Mouse (Mus musculus) liver, embryonic 12.5 days (tissue): Measurements from ENCODE around the gene Taf13. TPM values are rescaled to one million over a fixed set of nuclear protein-coding genes. Genes with fewer than 3 reads are reported as not detected.

Source experiments
- ATAC-seq: fragments of 200-750 bp; cut with Nextera tagmentation; 2 replicates; pipeline ENCODE4 v1.8.0; 2017; ENCODE audit warnings: moderate number of reproducible peaks, mild to moderate bottlenecking, moderate library complexity
- H3K27ac ChIP-seq: fragments of 300-500 bp; sonication (generic); 2 replicates; pipeline ENCODE4 v1.5.1; 2016; ENCODE audit warnings: mild to moderate bottlenecking
- H3K27me3 ChIP-seq: fragments of 300-500 bp; sonication (generic); replicated peaks from 2 replicates; pipeline ENCODE4 v1.6.1; 2016; ENCODE audit warnings: mild to moderate bottlenecking, moderate library complexity
- H3K36me3 ChIP-seq: fragments of 300-500 bp; sonication (generic); 2 replicates; pipeline ENCODE4 v1.6.1; 2016; ENCODE audit warnings: mild to moderate bottlenecking, moderate library complexity
- H3K4me1 ChIP-seq: fragments of 300-500 bp; sonication (generic); 2 replicates; pipeline ENCODE4 v1.6.1; 2016
- H3K4me2 ChIP-seq: fragments of 300-500 bp; sonication (generic); 2 replicates; pipeline ENCODE4 v1.6.1; 2016; ENCODE audit warnings: mild to moderate bottlenecking, moderate library complexity
- H3K4me3 ChIP-seq: fragments of 300-500 bp; sonication (generic); 2 replicates; pipeline ENCODE4 v1.5.1; 2016; ENCODE audit warnings: mild to moderate bottlenecking, moderate library complexity
- H3K9ac ChIP-seq: fragments of 300-500 bp; sonication (generic); 2 replicates; pipeline ENCODE4 v1.6.1; 2016; ENCODE audit warnings: mild to moderate bottlenecking, moderate library complexity
- H3K9me3 ChIP-seq: fragments of 300-500 bp; sonication (generic); replicated peaks from 2 replicates; pipeline ENCODE4 v1.6.1; 2016; ENCODE audit warnings: mild to moderate bottlenecking, moderate library complexity
- WGBS: fragments of 180-500 bp; shearing (Covaris S2); methylation state at CpG from one replicate; pipeline ENCODE4 v1.1.7; 2016; ENCODE audit not compliant: insufficient replicate concordance; 5-methylcytosine and 5-hydroxymethylcytosine counted together
- polyA plus RNA-seq: library from polyadenylated mRNA; unstranded; fragments of >200 nt; fragmentation: Nextera tagmentation; extraction: Ambion mirVana; gene quantifications from 2 replicates; pipeline ENCODE4 v1.2.1, GENCODE M21; 2016

Taf13 gene
- 13.4 and 16.4 TPM in 2 replicates for polyA plus RNA-seq

DNA sequence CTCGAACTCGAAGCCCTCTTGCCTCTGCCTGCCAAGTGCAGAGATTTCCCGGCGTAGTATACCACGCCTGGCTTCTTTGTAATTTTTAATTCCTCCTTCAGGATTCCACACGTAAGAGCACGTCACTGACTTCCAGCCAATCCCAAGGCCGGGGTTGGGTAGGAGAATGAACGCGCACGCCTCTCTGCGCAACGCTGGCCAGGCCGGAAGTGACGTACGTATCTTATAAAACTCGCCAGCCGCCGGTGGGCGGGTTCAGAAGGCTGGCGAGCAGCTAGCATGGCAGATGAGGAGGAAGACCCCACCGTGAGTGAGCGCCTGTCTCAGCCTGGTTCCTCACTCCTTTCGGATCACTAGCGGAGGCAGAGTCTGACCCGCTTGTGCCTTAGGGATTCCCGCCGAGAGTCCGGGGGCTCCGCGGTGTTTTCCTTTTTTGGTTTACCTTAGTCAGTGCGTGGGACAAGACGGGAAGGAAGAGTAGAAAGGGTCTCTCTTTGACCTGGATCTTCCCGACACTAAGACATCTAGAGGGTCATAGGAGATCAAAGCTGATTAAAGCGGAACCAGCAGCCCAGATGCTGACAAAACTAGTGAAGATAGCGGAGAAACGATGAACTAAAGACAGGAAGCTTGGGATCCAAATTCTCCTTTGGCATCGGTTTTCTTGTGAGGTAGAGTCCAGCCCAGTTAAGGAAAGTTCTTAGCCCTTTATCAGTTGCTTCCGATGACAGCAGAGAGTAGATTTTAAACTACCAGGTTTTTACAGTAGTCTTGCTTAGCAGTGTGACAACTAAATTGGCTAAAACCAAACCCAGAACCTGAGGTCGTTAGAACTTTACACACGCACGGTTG is at the start of gene Taf13:
Gene Taf13 (plus strand): TSS at position 256 of the 852 bp plus-strand sequence.
- Histone ChIP-seq H3K4me2 (peak within 1 kb of the TSS; percentile 85), H3K27ac (peak within 1 kb of the TSS; percentile 75), H3K9ac (peak within 1 kb of the TSS; percentile 84), H3K4me3 (peak within 1 kb of the TSS; percentile 79), H3K36me3 (peaks cover 4% of the 10 kb centered on the region; the same call in 1 of the 2 replicates), H3K27me3 (peaks cover 16% of the 10 kb centered on the region; the same call in 1 of the 2 replicates), H3K9me3 (no peaks in the 10 kb centered on the region), H3K4me1 (peaks cover 34% of the 10 kb centered on the region)
- WGBS, result under 1% methylated on average over 42 of the region's 42 CpGs
- ATAC-seq, result peak; percentile 99

DNA sequence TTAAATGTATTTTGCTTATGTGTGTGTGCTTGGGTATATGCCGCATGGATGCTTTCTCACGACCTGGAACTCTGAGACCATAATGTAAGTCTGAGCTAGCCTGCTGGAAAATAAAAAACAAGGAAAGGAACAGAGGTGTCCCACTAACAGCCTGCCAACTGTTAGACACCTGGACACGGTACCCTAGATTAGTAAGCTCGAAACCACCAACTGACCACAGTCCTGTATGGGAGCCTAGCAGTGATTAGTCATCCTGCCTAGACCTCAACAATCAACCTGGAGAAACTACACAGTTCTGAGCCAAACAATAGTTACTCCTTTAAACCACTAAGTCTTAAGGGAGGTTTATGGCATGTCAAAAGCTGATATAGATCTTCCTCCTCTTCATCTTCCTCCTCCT is 48.1 kb upstream of the Taf13 start:
- Histone ChIP-seq H3K4me3 (no peak overlapping the region), H3K4me2 (no peak overlapping the region), H3K27ac (no peak overlapping the region), H3K9ac (no peak overlapping the region), H3K36me3 (no peaks in the 10 kb centered on the region), H3K27me3 (no peaks in the 10 kb centered on the region; the same call in 1 of the 2 replicates), H3K4me1 (no peaks in the 10 kb centered on the region), H3K9me3 (peaks cover 1% of the 10 kb centered on the region; the same call in 1 of the 2 replicates)
- no peak for ATAC-seq
- 67% methylated on average over 4 of the region's 4 CpGs for whole genome bisulfite sequencing

DNA sequence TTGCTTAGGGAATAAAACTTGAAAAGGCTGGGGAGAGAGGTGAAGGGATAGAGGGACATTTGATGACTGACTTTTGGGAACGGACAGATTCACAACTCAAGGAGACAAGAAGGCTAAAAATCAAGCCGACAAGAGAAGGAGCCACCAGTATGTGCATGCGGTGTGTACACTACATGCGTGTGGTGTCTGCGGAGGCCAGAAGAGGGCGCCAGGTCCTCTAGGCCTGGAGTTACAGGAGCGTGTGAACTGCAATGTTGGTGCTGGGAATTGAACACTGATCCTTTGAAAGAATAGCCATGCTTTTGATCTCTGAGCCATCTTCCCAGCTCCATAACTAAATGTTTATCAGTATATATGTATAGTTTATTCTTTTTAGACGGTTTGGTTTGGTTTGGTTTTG is 43.0 kb upstream of the Taf13 start:
- peaks cover 7% of the 10 kb centered on the region; the same call in 1 of the 2 replicates for H3K9me3 ChIP-seq

GRCm38 (mm10) chr3:108533114-108533885 is 38.2 kb upstream of the Taf13 start:
- ATAC-seq, result no peak
- Histone ChIP-seq H3K4me1 (peaks cover 13% of the 10 kb centered on the region), H3K4me3 (no peak overlapping the region), H3K27ac (no peak overlapping the region), H3K27me3 (peaks cover 46% of the 10 kb centered on the region), H3K9me3 (peaks cover 7% of the 10 kb centered on the region; the same call in 1 of the 2 replicates), H3K4me2 (no peak overlapping the region), H3K9ac (no peak overlapping the region), H3K36me3 (no peaks in the 10 kb centered on the region)
- WGBS, result 60% methylated on average over 9 of the region's 9 CpGs

More for the DNA sequence above, 43.0 kb upstream of the Taf13 start:
- Histone ChIP-seq H3K9ac (no peak overlapping the region), H3K27me3 (peaks cover 8% of the 10 kb centered on the region; the same call in 1 of the 2 replicates), H3K4me3 (no peak overlapping the region), H3K4me2 (no peak overlapping the region), H3K27ac (no peak overlapping the region), H3K4me1 (no peaks in the 10 kb centered on the region), H3K36me3 (no peaks in the 10 kb centered on the region)
- WGBS, result 81% methylated on average over 8 of the region's 8 CpGs
- no peak for ATAC-seq

DNA sequence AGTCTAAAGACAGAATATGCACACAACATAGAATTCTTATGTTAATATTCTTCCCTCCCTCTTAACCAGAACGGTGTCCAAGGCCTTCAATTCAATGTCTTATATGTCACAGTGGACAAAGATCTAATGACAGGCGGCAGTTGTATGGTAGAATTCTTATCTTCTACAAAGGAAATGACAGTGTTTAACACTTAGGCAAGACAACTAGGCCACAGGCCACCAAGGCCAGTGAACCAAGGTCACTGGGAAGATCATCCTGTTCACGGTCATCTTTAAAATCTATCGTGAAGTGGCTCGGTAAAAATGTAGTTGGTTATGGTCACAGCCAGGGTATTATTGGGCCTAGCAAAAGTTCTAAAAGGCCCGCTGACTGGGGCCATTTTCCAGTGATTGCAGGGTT is 37.5 kb upstream of the Taf13 start, which contains the start of gene 1700013F07Rik:
Gene 1700013F07Rik (plus strand): TSS at position 200 of the 400 bp plus-strand sequence.
- Histone ChIP-seq H3K27me3 (peaks cover 52% of the 10 kb centered on the region), H3K4me2 (no peak within 1 kb of the TSS), H3K9ac (no peak within 1 kb of the TSS), H3K9me3 (0 out of 2 replicates have a peak, but pooled peaks cover under 1% of the 10 kb centered on the region), H3K4me3 (no peak within 1 kb of the TSS), H3K36me3 (no peaks in the 10 kb centered on the region), H3K27ac (no peak within 1 kb of the TSS), H3K4me1 (peaks cover 13% of the 10 kb centered on the region)
- 58% methylated on average over 6 of the region's 6 CpGs for WGBS
- ATAC-seq, result no peak

- H3K4me3 ChIP-seq, result no peak overlapping the region
- no peak overlapping the region for H3K4me2 ChIP-seq
- H3K4me1 ChIP-seq, result peaks cover 13% of the 10 kb centered on the region
- no peaks in the 10 kb centered on the region for H3K9me3 ChIP-seq
- no peak overlapping the region for H3K27ac ChIP-seq
- H3K9ac ChIP-seq, result no peak overlapping the region
- ATAC-seq, result no peak
- H3K36me3 ChIP-seq, result no peaks in the 10 kb centered on the region
- peaks cover 63% of the 10 kb centered on the region for H3K27me3 ChIP-seq
- 9% methylated on average over 15 of the region's 15 CpGs for WGBS
These were observed 35.5 kb upstream of the Taf13 start for GRCm38 (mm10) chr3:108535896-108536516.

DNA sequence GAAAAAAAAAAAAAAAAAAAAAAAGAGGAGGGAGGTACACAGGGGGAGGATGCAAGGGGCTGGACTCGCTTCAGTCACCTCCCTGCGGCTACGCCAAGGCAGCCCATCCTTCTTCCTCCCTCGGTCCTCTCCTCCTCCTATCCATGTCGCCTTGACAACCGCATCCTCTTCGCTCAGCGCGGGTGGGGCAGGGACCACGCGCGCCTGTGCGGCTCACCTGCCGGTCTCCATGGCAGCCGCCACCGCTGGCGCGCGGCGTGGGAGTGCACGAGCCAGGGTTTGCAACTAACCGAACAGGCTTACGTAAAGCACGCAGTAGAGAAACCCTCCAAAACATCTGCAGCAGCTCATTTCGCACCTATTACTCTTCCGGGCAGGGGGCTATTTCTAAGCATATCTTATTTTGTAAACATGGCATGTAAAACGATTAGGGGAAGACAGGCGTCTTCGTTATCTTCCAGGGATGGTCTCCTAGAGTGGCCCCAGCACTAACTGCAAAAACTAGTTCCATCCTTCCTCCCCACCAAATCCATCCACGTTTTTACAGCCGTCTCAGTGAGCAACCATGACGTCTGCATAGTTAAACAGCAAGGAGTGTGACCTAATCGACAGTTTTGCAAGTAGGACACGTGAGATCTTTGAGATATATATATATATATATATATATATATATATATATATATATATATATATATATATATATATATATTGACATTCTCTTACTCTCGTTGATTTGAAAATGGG is 34.8 kb upstream of the Taf13 start, which contains the start of gene 5330417C22Rik:
Gene 5330417C22Rik (minus strand): TSS at position 20 of the 744 bp plus-strand sequence.
- Histone ChIP-seq H3K4me1 (peaks cover 13% of the 10 kb centered on the region), H3K27me3 (peaks cover 63% of the 10 kb centered on the region), H3K9me3 (no peaks in the 10 kb centered on the region), H3K36me3 (no peaks in the 10 kb centered on the region), H3K27ac (no peak within 1 kb of the TSS), H3K4me3 (peak within 1 kb of the TSS; percentile 40), H3K9ac (no peak within 1 kb of the TSS), H3K4me2 (peak within 1 kb of the TSS; percentile 57)
- 5% methylated on average over 34 of the region's 35 CpGs for WGBS
- ATAC-seq, result no peak; the same call in 1 of the 2 replicates

DNA sequence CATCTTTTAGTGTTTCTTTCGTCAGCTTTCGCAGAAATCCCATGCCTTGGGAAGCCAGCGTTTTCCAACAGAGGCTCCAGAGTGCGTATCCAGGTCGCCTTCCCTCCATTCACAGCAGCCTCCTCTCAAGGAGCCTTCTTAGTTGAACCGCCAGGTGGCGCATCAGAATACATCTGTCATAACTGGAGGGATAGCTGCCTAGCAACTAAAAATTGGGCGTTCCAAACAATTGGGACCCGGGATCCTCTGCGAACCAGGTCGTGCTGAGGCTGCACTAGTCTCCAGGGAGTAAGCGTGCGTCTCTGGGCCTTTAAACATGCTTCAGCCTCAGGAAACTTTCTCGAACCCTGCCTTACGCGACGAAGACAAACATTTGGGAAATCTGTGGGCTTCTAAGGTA is 34.2 kb upstream of the Taf13 start:
- peaks cover 13% of the 10 kb centered on the region for H3K4me1 ChIP-seq
- H3K9me3 ChIP-seq, result no peaks in the 10 kb centered on the region
- no peak overlapping the region for H3K9ac ChIP-seq
- WGBS, result 5% methylated on average over 17 of the region's 17 CpGs
- ATAC-seq, result peak; percentile 65; the same call in 1 of the 2 replicates
- no peaks in the 10 kb centered on the region for H3K36me3 ChIP-seq
- peaks cover 67% of the 10 kb centered on the region for H3K27me3 ChIP-seq
- peak overlapping the region; percentile 47 for H3K4me2 ChIP-seq
- no peak overlapping the region for H3K27ac ChIP-seq
- H3K4me3 ChIP-seq, result peak overlapping the region; percentile 13; the same call in 1 of the 2 replicates

DNA sequence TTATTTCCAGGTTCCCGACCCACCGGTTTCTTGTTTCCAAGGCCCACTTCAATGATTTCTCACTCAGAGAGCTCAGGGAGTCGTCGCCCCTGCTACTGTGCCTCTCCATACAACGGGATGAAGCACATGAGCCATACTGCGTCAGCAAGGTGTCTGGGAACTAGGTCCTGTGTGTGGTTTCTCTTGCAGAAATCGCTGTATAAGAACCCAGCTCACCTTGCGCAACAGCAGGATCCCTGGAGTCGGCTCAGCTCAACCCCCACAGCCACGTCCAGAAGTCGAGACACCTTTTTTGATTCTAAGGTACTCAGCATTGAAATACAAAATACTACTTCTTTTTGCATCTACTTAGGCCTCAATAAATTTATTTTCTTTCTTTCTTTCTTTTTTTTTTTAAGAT is 29.2 kb upstream of the Taf13 start:
- Histone ChIP-seq H3K9me3 (no peaks in the 10 kb centered on the region), H3K27me3 (peaks cover 31% of the 10 kb centered on the region), H3K4me1 (peaks cover 6% of the 10 kb centered on the region), H3K27ac (no peak overlapping the region), H3K9ac (no peak overlapping the region), H3K4me2 (no peak overlapping the region), H3K4me3 (no peak overlapping the region), H3K36me3 (no peaks in the 10 kb centered on the region)
- no peak for ATAC-seq
- WGBS, result 69% methylated on average over 11 of the region's 11 CpGs

- Histone ChIP-seq H3K4me1 (peaks cover 34% of the 10 kb centered on the region), H3K27ac (peak overlapping the region; percentile 84), H3K4me3 (peak overlapping the region; percentile 79), H3K36me3 (peaks cover 24% of the 10 kb centered on the region), H3K9ac (peak overlapping the region; percentile 91), H3K27me3 (0 out of 2 replicates have a peak, but pooled peaks cover 4% of the 10 kb centered on the region), H3K4me2 (peak overlapping the region; percentile 87), H3K9me3 (no peaks in the 10 kb centered on the region)
- ATAC-seq, result peak; percentile 70
- under 1% methylated on average over 36 of the region's 42 CpGs for WGBS
These were observed 17.4 kb upstream of the Taf13 start for GRCm38 (mm10) chr3:108554111-108554561.
